Mouse (Mus musculus) ES-E14 (cell line): ENCODE results near the gene Ifitm5. TPM values are rescaled to one million over a fixed set of nuclear protein-coding genes. Genes with fewer than 3 reads are reported as not detected.
A peak's percentile ranks its signal among the peaks of the same experiment; 100 is the strongest.

Experiments used
- DNase-seq: peaks from one replicate; pipeline ENCODE4 v3.0.0-alpha.2; 2013; ENCODE audit warnings: low read depth, low spot score
- H3K27ac ChIP-seq: 2 replicates; pipeline ENCODE4 v1.5.1; 2012; ENCODE audit warnings: low read depth, mild to moderate bottlenecking, low read length, moderate library complexity, mixed read lengths; ENCODE audit not compliant: poor library complexity, insufficient read depth, severe bottlenecking
- H3K36me3 ChIP-seq: 2 replicates; pipeline ENCODE4 v1.6.1; 2012; ENCODE audit warnings: mild to moderate bottlenecking, low read length, moderate library complexity, mixed read lengths; ENCODE audit not compliant: control insufficient read depth, poor library complexity, insufficient read depth, severe bottlenecking
- H3K4me1 ChIP-seq, 2 experiments: fragments of 150-350 bp in 1 of 2; sonication (generic) in 1 of 2; 2 replicates each; pipeline ENCODE4 v1.6.1; 2012; ENCODE audit warnings: low read length in 2 of 2, mild to moderate bottlenecking in 1 of 2, mixed read lengths in 1 of 2; ENCODE audit not compliant: control insufficient read depth in 2 of 2, insufficient read depth in 2 of 2, poor library complexity in 1 of 2
- H3K4me3 ChIP-seq, 2 experiments: fragments of 150-350 bp in 1 of 2; sonication (generic) in 1 of 2; 2 replicates each; pipeline ENCODE4 v1.5.1; 2012; ENCODE audit warnings: low read length in 2 of 2, low read depth in 1 of 2, mild to moderate bottlenecking in 1 of 2, mixed read lengths in 1 of 2; ENCODE audit not compliant: insufficient read depth in 1 of 2, poor library complexity in 1 of 2, severe bottlenecking in 1 of 2
- H3K9ac ChIP-seq: 2 replicates; pipeline ENCODE4 v1.6.1; 2012; ENCODE audit warnings: low read depth, mild to moderate bottlenecking, low read length, mixed read lengths; ENCODE audit not compliant: poor library complexity, insufficient read depth, severe bottlenecking
- H3K9me3 ChIP-seq: fragments of 150-350 bp; sonication (generic); 2 replicates; pipeline ENCODE4 v1.6.1; 2012; ENCODE audit warnings: low read depth, mild to moderate bottlenecking, low read length; ENCODE audit not compliant: control insufficient read depth, insufficient read depth
- CHD2 ChIP-seq: IDR thresholded peaks from 2 replicates; pipeline ENCODE4 v1.6.1; 2014; ENCODE audit warnings: mild to moderate bottlenecking, low read depth, low read length, inconsistent platforms
- HCFC1 ChIP-seq: IDR thresholded peaks from 2 replicates; pipeline ENCODE4 v1.6.1; 2012; ENCODE audit warnings: low read length, inconsistent platforms, borderline replicate concordance; ENCODE audit not compliant: insufficient read depth
- MAFK ChIP-seq: IDR thresholded peaks from 2 replicates; pipeline ENCODE4 v1.6.1; 2014; ENCODE audit warnings: mild to moderate bottlenecking, low read depth, low read length, inconsistent platforms; ENCODE audit not compliant: insufficient read depth
- ZC3H11A ChIP-seq: IDR thresholded peaks from 2 replicates; pipeline ENCODE4 v1.6.1; 2012; ENCODE audit warnings: low read depth, mild to moderate bottlenecking, inconsistent platforms, low read length, borderline replicate concordance
- ZNF384 ChIP-seq: IDR thresholded peaks from 2 replicates; pipeline ENCODE4 v1.6.1; 2012; ENCODE audit warnings: low read depth, low read length, inconsistent platforms
- in situ Hi-C, 2 experiments: fragments of 600-800 bp; cut with MboI; formaldehyde crosslinking; loops; one replicate each; pipeline ENCODE4 v1.15.1; 2025; ENCODE audit warnings: low sequenced_read_pairs in 2 of 2, inconsistent platforms in 1 of 2; ENCODE audit not compliant: unreplicated experiment in 2 of 2
- total RNA-seq: library from RNA; depleted of rRNA; stranded (reverse); fragments of 300-350 nt; gene quantifications from 2 replicates; pipeline ENCODE4 v1.2.3, GENCODE M21; 2012

The Ifitm5 gene
- total RNA-seq, 1 experiment: 7.7 TPM

- H3K9me3 ChIP-seq: no peaks in the 10 kb centered on the region
- in situ Hi-C loops: no loop called here
- H3K4me3 ChIP-seq: peak overlapping the region in 1 of 2 experiments; percentile 15; a peak in 1 of 4 replicates
- no peak for TF ChIP-seq ZNF384
- no peak for TF ChIP-seq HCFC1
- TF ChIP-seq CHD2: no peak
- no peak for TF ChIP-seq ZC3H11A
- no peak for TF ChIP-seq MAFK
- H3K36me3 ChIP-seq: no peaks in the 10 kb centered on the region
- peak overlapping the region; percentile 82 for H3K27ac ChIP-seq
- 0 out of 2 replicates have a peak overlapping the region, but pooled peaks have one; percentile 20 for H3K9ac ChIP-seq
- DNase-seq: no peak
- H3K4me1 ChIP-seq: peaks cover 4 to 17% of the 10 kb centered on the region in 2 experiments; a peak in 3 of 4 replicates
These were observed 10.4 kb downstream of the Ifitm5 start for GRCm38 (mm10) chr7:140939669-140940171.

GRCm38 (mm10) chr7:140938896-140939295, 11.2 kb downstream of the Ifitm5 start:
- Histone ChIP-seq H3K4me3 (0 out of 4 replicates have a peak overlapping the region, but pooled peaks of 1 of the 2 experiments have one; percentile 6), H3K36me3 (no peaks in the 10 kb centered on the region), H3K9ac (no peak overlapping the region), H3K27ac (peak overlapping the region; percentile 82; the same call in 1 of the 2 replicates), H3K4me1 (peaks cover 4 to 17% of the 10 kb centered on the region in 2 experiments; a peak in 3 of 4 replicates), H3K9me3 (no peaks in the 10 kb centered on the region)
- in situ Hi-C loops: no loop called here
- no peak for DNase-seq
- TF ChIP-seq HCFC1 (no peak), ZC3H11A (no peak), MAFK (no peak), CHD2 (no peak), ZNF384 (no peak)

- Histone ChIP-seq H3K9ac (no peak overlapping the region), H3K4me3 (no peak overlapping the region), H3K4me1 (peaks cover 4 to 17% of the 10 kb centered on the region in 2 experiments; a peak in 3 of 4 replicates), H3K36me3 (no peaks in the 10 kb centered on the region), H3K27ac (peak overlapping the region; percentile 61; the same call in 1 of the 2 replicates), H3K9me3 (no peaks in the 10 kb centered on the region)
- DNase-seq: no peak
- TF ChIP-seq ZC3H11A (no peak), CHD2 (no peak), MAFK (no peak), ZNF384 (no peak), HCFC1 (no peak)
- in situ Hi-C loops: no loop called here
These were observed 11.7 kb downstream of the Ifitm5 start for GRCm38 (mm10) chr7:140938436-140938835.

GRCm38 (mm10) chr7:140927181-140927580, 22.9 kb downstream of the Ifitm5 start:
- TF ChIP-seq ZC3H11A (no peak), HCFC1 (no peak), MAFK (no peak), ZNF384 (no peak), CHD2 (no peak)
- H3K9ac ChIP-seq: no peak overlapping the region
- H3K9me3 ChIP-seq: no peaks in the 10 kb centered on the region
- in situ Hi-C loops: no loop called here
- H3K4me1 ChIP-seq: no peaks in the 10 kb centered on the region
- H3K36me3 ChIP-seq: no peaks in the 10 kb centered on the region
- no peak overlapping the region for H3K27ac ChIP-seq
- no peak for DNase-seq
- no peak overlapping the region for H3K4me3 ChIP-seq
